ENCODE assay signal across 8 mouse cellular contexts in the genomic region with DNA sequence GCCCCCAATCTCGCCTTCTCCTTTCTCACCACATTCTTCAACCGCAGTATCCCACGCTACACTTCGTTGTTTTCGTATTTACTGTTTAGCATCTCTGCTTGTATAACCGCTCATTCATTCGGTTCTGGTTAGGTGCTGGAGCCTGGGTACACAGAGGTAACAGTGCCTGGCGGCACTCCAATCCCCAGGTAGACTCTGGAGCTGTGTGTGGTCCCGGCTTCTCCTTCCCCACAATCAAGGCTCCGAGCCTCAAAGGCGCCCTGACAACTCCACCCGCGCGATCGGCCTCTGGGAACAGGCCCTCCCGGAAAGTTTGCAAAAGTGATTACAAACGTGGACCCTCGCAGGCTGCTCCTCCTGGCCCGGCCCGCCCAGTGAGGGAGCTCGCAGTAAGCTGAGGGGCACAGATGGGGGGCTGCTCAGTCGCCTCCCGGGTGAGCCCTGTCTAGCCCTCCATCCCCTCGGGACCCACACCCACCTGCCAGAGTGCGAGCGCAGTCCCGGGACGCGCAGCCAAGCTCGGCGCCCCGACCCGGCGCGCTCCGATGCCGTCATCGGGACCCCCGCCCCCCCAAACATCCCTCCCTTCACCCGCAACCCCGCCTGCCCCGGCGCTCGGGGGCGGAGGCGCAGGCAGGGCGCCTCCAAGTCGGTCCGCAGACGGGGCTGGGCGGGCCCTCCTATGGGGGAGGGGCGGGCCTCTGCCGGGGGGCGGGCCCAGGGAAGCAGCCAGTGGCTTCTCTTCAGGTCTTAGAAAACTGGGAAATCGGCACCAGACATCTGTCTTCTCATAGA. TPM values are rescaled to one million over a fixed set of nuclear protein-coding genes. Genes with fewer than 3 reads are reported as not detected.
DNase-seq lines count a peak whose midpoint lies in the region; ATAC-seq and TF ChIP-seq lines count a peak whose summit lies in the region.

A gene (minus strand): TSS at position 534 of the 795 bp plus-strand sequence.

- 2% methylated on average over 53 of the region's 55 CpGs for WGBS in embryonic facial prominence, embryonic 13.5 days
- under 1% methylated on average over 52 of the region's 55 CpGs for WGBS in heart, embryonic 14.5 days
- under 1% methylated on average over 53 of the region's 55 CpGs for WGBS in kidney, postnatal 0 days

- no peaks in the 10 kb centered on the region for H3K9me3 ChIP-seq in embryonic facial prominence, embryonic 13.5 days
- H3K9me3 ChIP-seq in heart, embryonic 14.5 days (ENCODE audit: control insufficient read depth, low read length), result no peaks in the 10 kb centered on the region
- no peaks in the 10 kb centered on the region for H3K9me3 ChIP-seq in kidney, postnatal 0 days (replicated peaks; ENCODE audit: low read length)

- peak within 1 kb of the TSS; percentile 86 for H3K4me2 ChIP-seq in embryonic facial prominence, embryonic 13.5 days
- peak within 1 kb of the TSS; percentile 83 for H3K4me2 ChIP-seq in heart, embryonic 14.5 days (ENCODE audit: low read length)
- H3K4me2 ChIP-seq in kidney, postnatal 0 days (ENCODE audit: low read length), result peak within 1 kb of the TSS; percentile 77

- peak; percentile 91 for ATAC-seq in embryonic facial prominence, embryonic 13.5 days (ENCODE audit: insufficient number of reproducible peaks, insufficient read depth, low FRiP score, low TSS enrichment, low read depth)
- peak; percentile 87 for ATAC-seq in heart, embryonic 14.5 days (ENCODE audit: insufficient number of reproducible peaks, insufficient read depth, low FRiP score, low read depth)
- peak; percentile 93 for ATAC-seq in kidney, postnatal 0 days (replicated peaks; ENCODE audit: low FRiP score, low read depth)

- DNase-seq in CD8-positive naive resting alpha-beta T cell, adult 2 months (ENCODE audit: low read depth in 2 of 2, low spot score in 2 of 2), result peak; percentile 27 to 39
- DNase-seq in WW6 (ENCODE audit: low read depth, low spot score), result peak; percentile 81
- peak; percentile 90 for DNase-seq in kidney, postnatal 0 days (ENCODE audit: low spot score)
- peak; percentile 84 for DNase-seq in lung, postnatal 14 days
- peak; percentile 82 for DNase-seq in retina, embryonic 14.5 days (ENCODE audit: low spot score)
- peak; percentile 86 for DNase-seq in yolk sac, embryonic 10.5 days (ENCODE audit: low spot score)

- peak within 1 kb of the TSS; percentile 75 for H3K27ac ChIP-seq in embryonic facial prominence, embryonic 13.5 days
- no peak within 1 kb of the TSS for H3K27ac ChIP-seq in heart, embryonic 14.5 days (replicated peaks in 1 of 2; ENCODE audit: control insufficient read depth in 1 of 2, insufficient read depth in 1 of 2, low read depth in 2 of 2, low read length in 2 of 2)
- H3K27ac ChIP-seq in kidney, postnatal 0 days, result no peak within 1 kb of the TSS

- H3K4me1 ChIP-seq in embryonic facial prominence, embryonic 13.5 days, result peaks cover 18% of the 10 kb centered on the region
- H3K4me1 ChIP-seq in heart, embryonic 14.5 days (ENCODE audit: control insufficient read depth in 2 of 2, insufficient read depth in 2 of 2, low read length in 2 of 2), result peaks cover 2 to 10% of the 10 kb centered on the region in 2 experiments; a peak in 1 of 4 replicates
- peaks cover 2% of the 10 kb centered on the region; the same call in 1 of the 2 replicates for H3K4me1 ChIP-seq in kidney, postnatal 0 days (replicated peaks; ENCODE audit: insufficient read depth, low read length)

- peaks cover 6% of the 10 kb centered on the region; the same call in 1 of the 2 replicates for H3K36me3 ChIP-seq in embryonic facial prominence, embryonic 13.5 days
- peaks cover 4% of the 10 kb centered on the region; the same call in 1 of the 2 replicates for H3K36me3 ChIP-seq in heart, embryonic 14.5 days (ENCODE audit: control insufficient read depth, insufficient read depth, low read length)
- no peaks in the 10 kb centered on the region for H3K36me3 ChIP-seq in kidney, postnatal 0 days (ENCODE audit: insufficient read depth, low read length)

- peak within 1 kb of the TSS; percentile 89 for H3K9ac ChIP-seq in embryonic facial prominence, embryonic 13.5 days
- H3K9ac ChIP-seq in heart, embryonic 14.5 days (ENCODE audit: low read length), result peak within 1 kb of the TSS; percentile 72
- peak within 1 kb of the TSS; percentile 71 for H3K9ac ChIP-seq in kidney, postnatal 0 days (ENCODE audit: low read depth, low read length)

- no peak for TF ChIP-seq CTCF in kidney, postnatal 0 days (IDR thresholded peaks at IDR 0.05; ENCODE audit: low read depth)

- H3K4me3 ChIP-seq in embryonic facial prominence, embryonic 13.5 days, result peak within 1 kb of the TSS; percentile 81
- H3K4me3 ChIP-seq in heart, embryonic 14.5 days (ENCODE audit: control insufficient read depth in 1 of 2, insufficient read depth in 1 of 2, low read depth in 1 of 2, low read length in 2 of 2), result peak within 1 kb of the TSS; percentile 62 to 98
- H3K4me3 ChIP-seq in kidney, postnatal 0 days (replicated peaks; ENCODE audit: low read depth, low read length), result peak within 1 kb of the TSS; percentile 77

- H3K27me3 ChIP-seq in embryonic facial prominence, embryonic 13.5 days, result peaks cover 30% of the 10 kb centered on the region
- peaks cover 12% of the 10 kb centered on the region for H3K27me3 ChIP-seq in heart, embryonic 14.5 days (ENCODE audit: control insufficient read depth, insufficient read depth, low read length)
- H3K27me3 ChIP-seq in kidney, postnatal 0 days (ENCODE audit: insufficient read depth, low read length), result no peaks in the 10 kb centered on the region

RNA-seq across cellular contexts. Expression of the gene that starts here (rescaled TPM):
- 7.1 and 7.8 TPM in 2 replicates for polyA plus RNA-seq in embryonic facial prominence, embryonic 13.5 days (2015; fragmentation: Nextera tagmentation; extraction: Ambion mirVana)
- polyA plus RNA-seq in heart, embryonic 14.5 days (2014; fragmentation: Nextera tagmentation; extraction: Ambion mirVana), result 1.6 and 2.0 TPM in 2 replicates
- 3.1 and 3.7 TPM in 2 replicates for polyA plus RNA-seq in kidney, postnatal 0 days (2015; fragmentation: Nextera tagmentation; extraction: Ambion mirVana)

Comparison
In these comparisons a context has a peak if more than half of its experiments do, and no peak if none do; other contexts are left out.
1. DNase-seq: peak in every context shown above with its lines; median percentile 90 in kidney, postnatal 0 days; 86 in yolk sac, embryonic 10.5 days; 84 in lung, postnatal 14 days; 82 in retina, embryonic 14.5 days; 81 in WW6; 33 in CD8-positive naive resting alpha-beta T cell, adult 2 months.